Mouse (Mus musculus): Measurements from ENCODE around the gene Tspo.

DNA sequence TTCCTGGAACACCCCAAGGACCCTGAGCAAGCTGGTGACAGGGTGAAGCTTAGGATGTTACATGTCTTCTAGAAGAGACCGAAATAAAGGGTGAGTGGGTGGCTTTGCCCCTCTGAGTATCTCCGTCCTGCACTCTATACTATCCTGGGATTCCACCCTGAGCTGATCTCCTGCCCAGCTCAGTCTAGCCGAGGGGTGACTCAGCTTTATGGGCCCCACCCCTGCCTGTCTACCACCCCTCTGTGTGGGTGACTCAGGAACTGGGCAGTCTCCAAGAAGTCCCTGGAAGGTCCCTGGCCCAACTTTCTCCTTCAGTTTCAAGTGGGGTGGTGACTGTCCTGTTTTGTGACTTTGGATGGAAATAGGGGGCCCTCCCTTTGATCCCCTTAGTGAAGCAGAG is 2.0 kb downstream of the Tspo start:
- no peak for TF ChIP-seq POLR2A (IDR thresholded peaks at IDR 0.05; ENCODE audit: low read depth, low read length)
- no peak for TF ChIP-seq CTCF (conservative IDR thresholded peaks at IDR 0.05; ENCODE audit: insufficient read depth, insufficient read length, low read depth, low read length)

All from kidney, adult 2 months (tissue).